Mouse (Mus musculus) myocyte (in vitro differentiated cells): ENCODE measurements at regions not wholly inside any gene's neighbourhood (a gene's known extent, or its start where the extent isn't known, plus 50 kb on each side); places are given as distances from the start of the nearest gene placed in this dataset.

Experiments
- CEBPB ChIP-seq: IDR thresholded peaks from 2 replicates; pipeline ENCODE4 v1.6.1; 2011; ENCODE audit warnings: mild to moderate bottlenecking, moderate library complexity; ENCODE audit not compliant: poor library complexity, insufficient read depth, severe bottlenecking
- E2F4 ChIP-seq: IDR thresholded peaks from one replicate; pipeline ENCODE4 v1.6.1; 2011; ENCODE audit warnings: mild to moderate bottlenecking, control low read depth, moderate library complexity; ENCODE audit not compliant: insufficient read depth
- MAX ChIP-seq: IDR thresholded peaks from one replicate; pipeline ENCODE4 v1.6.1; 2011; ENCODE audit warnings: low read depth, mild to moderate bottlenecking, control low read depth
- MYOD1 ChIP-seq, 3 experiments: IDR thresholded peaks; one replicate each; pipeline ENCODE4 v1.6.1; 2011; ENCODE audit warnings: control low read depth in 2 of 3, low read depth in 2 of 3, mild to moderate bottlenecking in 2 of 3, moderate library complexity in 1 of 3; ENCODE audit not compliant: insufficient read length in 2 of 3, control insufficient read depth in 1 of 3
- MYOG ChIP-seq, 3 experiments: IDR thresholded peaks; one replicate each; pipeline ENCODE4 v1.6.1; 2011; ENCODE audit warnings: control low read depth in 2 of 3, low read depth in 2 of 3, mild to moderate bottlenecking in 2 of 3; ENCODE audit not compliant: insufficient read length in 2 of 3, control insufficient read depth in 1 of 3, insufficient read depth in 1 of 3
- POLR2A ChIP-seq: IDR thresholded peaks from one replicate; pipeline ENCODE4 v1.6.1; 2011; ENCODE audit warnings: low read depth, mild to moderate bottlenecking, control low read depth, moderate library complexity; ENCODE audit not compliant: insufficient read length
- POLR2AphosphoS2 ChIP-seq: IDR thresholded peaks from one replicate; pipeline ENCODE4 v1.6.1; 2011; ENCODE audit warnings: low read depth, control low read depth; ENCODE audit not compliant: insufficient read length
- TCF12 ChIP-seq: IDR thresholded peaks from one replicate; pipeline ENCODE4 v1.6.1; 2011; ENCODE audit warnings: mild to moderate bottlenecking, control low read depth; ENCODE audit not compliant: poor library complexity, insufficient read depth, severe bottlenecking
- TCF3 ChIP-seq: IDR thresholded peaks from one replicate; pipeline ENCODE4 v1.6.1; 2011; ENCODE audit warnings: low read depth, control low read depth; ENCODE audit not compliant: insufficient read length
- USF1 ChIP-seq: IDR thresholded peaks from one replicate; pipeline ENCODE4 v1.6.1; 2011; ENCODE audit warnings: low read depth, mild to moderate bottlenecking, control low read depth, moderate library complexity

DNA sequence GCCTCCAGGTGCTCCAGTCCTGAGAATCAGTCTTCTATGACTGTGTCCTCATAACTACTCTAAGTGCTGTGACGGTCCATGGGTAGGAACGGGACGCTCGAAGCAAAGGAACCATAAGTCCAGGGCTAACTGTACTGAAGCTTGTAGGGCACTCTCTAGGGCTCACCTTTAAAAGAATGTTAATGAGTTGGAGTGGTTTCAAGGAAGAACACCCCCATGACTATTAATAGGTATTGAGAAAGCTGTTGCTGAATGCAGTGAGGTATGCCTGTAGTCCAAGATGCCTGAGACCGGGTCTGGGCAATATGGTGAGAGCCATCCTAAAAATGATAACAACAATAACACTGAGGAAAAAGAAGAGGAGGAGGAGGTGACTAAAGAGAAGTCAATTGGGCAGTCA, 67.2 kb upstream of the Barx2 start:
- no peak for TF ChIP-seq POLR2A
- TF ChIP-seq E2F4: no peak
- no peak for TF ChIP-seq MYOD1 (IDR thresholded peaks at IDR 0.05; ENCODE audit: control insufficient read depth in 1 of 3, insufficient read length in 2 of 3, low read depth in 2 of 3)
- no peak for TF ChIP-seq TCF12
- TF ChIP-seq CEBPB: no peak
- TF ChIP-seq USF1: no peak
- TF ChIP-seq TCF3: no peak
- TF ChIP-seq MYOG (IDR thresholded peaks at IDR 0.05; ENCODE audit: control insufficient read depth in 1 of 3, insufficient read depth in 1 of 3, insufficient read length in 2 of 3, low read depth in 2 of 3): no peak
- TF ChIP-seq MAX: no peak
- TF ChIP-seq POLR2AphosphoS2: no peak
